Mouse (Mus musculus) myocyte (in vitro differentiated cells): ENCODE measurements around the gene Ptprm. TPM values are rescaled to one million over a fixed set of nuclear protein-coding genes. Genes with fewer than 3 reads are reported as not detected.

Experiments used
- H3K27me3 ChIP-seq: one replicate; pipeline ENCODE4 v1.6.1; 2011; ENCODE audit not compliant: control insufficient read depth, insufficient read depth, insufficient read length
- H3K36me3 ChIP-seq: one replicate; pipeline ENCODE4 v1.6.1; 2011; ENCODE audit not compliant: control insufficient read depth, insufficient read depth
- H3K4me2 ChIP-seq: one replicate; pipeline ENCODE4 v1.6.1; 2011; ENCODE audit warnings: low read depth, control low read depth
- H3K4me3 ChIP-seq: one replicate; pipeline ENCODE4 v1.5.1; 2011; ENCODE audit warnings: mild to moderate bottlenecking, control low read depth, moderate library complexity
- H3K79me2 ChIP-seq: one replicate; pipeline ENCODE4 v1.6.1; 2011; ENCODE audit not compliant: control insufficient read depth, insufficient read depth
- H3ac ChIP-seq: one replicate; pipeline ENCODE4 v1.6.1; 2011; ENCODE audit not compliant: control insufficient read depth, insufficient read length
- CEBPB ChIP-seq: IDR thresholded peaks from 2 replicates; pipeline ENCODE4 v1.6.1; 2011; ENCODE audit warnings: mild to moderate bottlenecking, moderate library complexity; ENCODE audit not compliant: poor library complexity, insufficient read depth, severe bottlenecking
- E2F4 ChIP-seq: IDR thresholded peaks from one replicate; pipeline ENCODE4 v1.6.1; 2011; ENCODE audit warnings: mild to moderate bottlenecking, control low read depth, moderate library complexity; ENCODE audit not compliant: insufficient read depth
- MAX ChIP-seq: IDR thresholded peaks from one replicate; pipeline ENCODE4 v1.6.1; 2011; ENCODE audit warnings: low read depth, mild to moderate bottlenecking, control low read depth
- MYOD1 ChIP-seq, 3 experiments: IDR thresholded peaks; one replicate each; pipeline ENCODE4 v1.6.1; 2011; ENCODE audit warnings: control low read depth in 2 of 3, low read depth in 2 of 3, mild to moderate bottlenecking in 2 of 3, moderate library complexity in 1 of 3; ENCODE audit not compliant: insufficient read length in 2 of 3, control insufficient read depth in 1 of 3
- MYOG ChIP-seq, 3 experiments: IDR thresholded peaks; one replicate each; pipeline ENCODE4 v1.6.1; 2011; ENCODE audit warnings: control low read depth in 2 of 3, low read depth in 2 of 3, mild to moderate bottlenecking in 2 of 3; ENCODE audit not compliant: insufficient read length in 2 of 3, control insufficient read depth in 1 of 3, insufficient read depth in 1 of 3
- POLR2A ChIP-seq: IDR thresholded peaks from one replicate; pipeline ENCODE4 v1.6.1; 2011; ENCODE audit warnings: low read depth, mild to moderate bottlenecking, control low read depth, moderate library complexity; ENCODE audit not compliant: insufficient read length
- POLR2AphosphoS2 ChIP-seq: IDR thresholded peaks from one replicate; pipeline ENCODE4 v1.6.1; 2011; ENCODE audit warnings: low read depth, control low read depth; ENCODE audit not compliant: insufficient read length
- REST ChIP-seq: IDR thresholded peaks from one replicate; pipeline ENCODE4 v1.6.1; 2011; ENCODE audit warnings: mild to moderate bottlenecking, control low read depth, moderate library complexity; ENCODE audit not compliant: insufficient read depth, insufficient read length
- SRF ChIP-seq: IDR thresholded peaks from one replicate; pipeline ENCODE4 v1.6.1; 2011; ENCODE audit warnings: low read depth; ENCODE audit not compliant: control insufficient read depth, insufficient read length
- TCF12 ChIP-seq: IDR thresholded peaks from one replicate; pipeline ENCODE4 v1.6.1; 2011; ENCODE audit warnings: mild to moderate bottlenecking, control low read depth; ENCODE audit not compliant: poor library complexity, insufficient read depth, severe bottlenecking
- TCF3 ChIP-seq: IDR thresholded peaks from one replicate; pipeline ENCODE4 v1.6.1; 2011; ENCODE audit warnings: low read depth, control low read depth; ENCODE audit not compliant: insufficient read length
- USF1 ChIP-seq: IDR thresholded peaks from one replicate; pipeline ENCODE4 v1.6.1; 2011; ENCODE audit warnings: low read depth, mild to moderate bottlenecking, control low read depth, moderate library complexity
- polyA plus RNA-seq: library from polyadenylated mRNA; unstranded; fragments of >200 nt; fragmentation: generic; extraction: Trizol; gene quantifications from one replicate; pipeline ENCODE4 v1.2.1, GENCODE M21; 2012; ENCODE audit warnings: missing spikeins

The Ptprm gene
- polyA plus RNA-seq, 1 experiment, result 6.5 TPM

DNA sequence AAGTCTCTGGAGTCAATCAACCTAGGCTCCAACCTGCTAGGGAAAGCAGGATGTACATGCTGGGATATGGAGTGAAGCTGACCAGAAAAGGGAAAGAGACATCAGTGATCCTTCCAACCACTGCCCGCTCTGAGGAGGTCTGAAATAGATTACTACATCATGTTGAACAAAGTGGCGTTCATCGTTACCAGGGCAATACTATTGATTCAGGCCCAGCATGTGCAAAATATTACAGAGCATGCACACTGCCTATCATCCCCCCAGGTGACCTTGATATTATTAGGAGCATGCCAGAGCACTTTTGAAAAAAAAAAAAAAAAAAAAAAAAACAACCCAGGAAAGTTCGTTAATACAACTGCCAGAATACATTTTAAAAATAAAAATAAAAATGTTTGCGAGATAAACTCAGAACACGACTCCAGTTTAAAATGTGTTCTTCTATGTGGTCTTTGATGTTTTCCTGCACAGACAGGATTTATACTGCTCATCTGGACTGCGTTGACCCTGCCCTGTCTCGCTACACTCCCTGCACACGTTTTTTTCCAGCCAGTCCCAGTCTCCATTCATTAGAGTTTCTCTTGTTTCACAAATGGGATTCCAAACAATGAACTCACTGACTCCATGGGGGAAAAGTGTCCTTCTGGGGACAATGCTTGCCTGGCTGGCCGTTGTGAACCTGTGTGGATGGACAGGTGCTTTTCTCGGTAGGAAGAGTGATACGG is 111.3 kb downstream of the Ptprm start:
- Histone ChIP-seq H3K27me3 (no peaks in the 10 kb centered on the region), H3ac (no peak overlapping the region), H3K79me2 (no peaks in the 10 kb centered on the region), H3K4me2 (no peak overlapping the region), H3K36me3 (no peaks in the 10 kb centered on the region), H3K4me3 (no peak overlapping the region)
- TF ChIP-seq CEBPB (no peak), USF1 (no peak), SRF (no peak), E2F4 (no peak), TCF12 (no peak), MAX (no peak), MYOD1 (IDR thresholded peaks at IDR 0.05; ENCODE audit: control insufficient read depth in 1 of 3, insufficient read length in 2 of 3, low read depth in 2 of 3) (no peak)

DNA sequence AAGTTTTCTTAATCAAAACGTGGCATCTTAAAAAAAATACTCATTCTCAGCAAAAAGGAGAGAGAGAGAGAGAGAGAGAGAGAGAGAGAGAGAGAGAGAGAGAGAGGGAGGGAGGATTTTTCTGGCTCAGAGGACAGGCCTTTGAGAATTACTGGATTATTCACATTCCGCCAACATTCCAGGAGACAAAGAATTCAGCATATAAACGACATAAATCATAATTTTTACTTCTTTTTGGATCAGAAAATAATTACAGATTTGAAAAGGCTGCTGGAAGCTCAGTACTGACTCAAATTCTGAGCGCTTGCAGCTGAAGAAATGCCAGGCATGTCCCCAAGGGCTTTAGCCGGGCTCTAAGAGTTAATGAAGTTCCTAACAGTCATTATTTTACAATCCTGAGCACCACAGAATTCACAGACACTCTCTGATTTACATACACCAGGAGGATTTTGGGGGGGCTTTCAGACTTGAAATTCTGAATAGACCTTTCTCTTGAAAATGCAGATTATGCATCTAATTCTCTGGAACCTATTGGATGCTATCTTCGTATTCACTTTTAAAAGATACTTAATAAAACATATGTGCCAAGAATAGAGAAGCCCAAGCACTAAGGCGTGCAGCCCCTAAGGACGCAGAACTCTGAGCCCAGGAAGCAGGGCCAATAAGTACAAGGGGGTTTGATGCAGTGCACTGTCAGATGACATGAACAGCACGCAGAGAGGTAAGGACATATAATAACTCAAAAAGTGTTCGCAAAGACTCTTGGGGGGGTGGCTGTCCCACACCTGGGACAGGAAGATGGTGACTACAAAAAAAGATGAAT is 112.1 kb downstream of the Ptprm start:
- Histone ChIP-seq H3K4me2 (no peak overlapping the region), H3K79me2 (no peaks in the 10 kb centered on the region), H3K27me3 (no peaks in the 10 kb centered on the region), H3ac (no peak overlapping the region), H3K4me3 (no peak overlapping the region), H3K36me3 (no peaks in the 10 kb centered on the region)
- TF ChIP-seq USF1 (no peak), TCF12 (no peak), TCF3 (no peak), MYOG (IDR thresholded peaks at IDR 0.05; ENCODE audit: control insufficient read depth in 1 of 3, insufficient read depth in 1 of 3, insufficient read length in 2 of 3, low read depth in 2 of 3) (no peak), REST (no peak), CEBPB (no peak), MAX (no peak), POLR2AphosphoS2 (no peak)

DNA sequence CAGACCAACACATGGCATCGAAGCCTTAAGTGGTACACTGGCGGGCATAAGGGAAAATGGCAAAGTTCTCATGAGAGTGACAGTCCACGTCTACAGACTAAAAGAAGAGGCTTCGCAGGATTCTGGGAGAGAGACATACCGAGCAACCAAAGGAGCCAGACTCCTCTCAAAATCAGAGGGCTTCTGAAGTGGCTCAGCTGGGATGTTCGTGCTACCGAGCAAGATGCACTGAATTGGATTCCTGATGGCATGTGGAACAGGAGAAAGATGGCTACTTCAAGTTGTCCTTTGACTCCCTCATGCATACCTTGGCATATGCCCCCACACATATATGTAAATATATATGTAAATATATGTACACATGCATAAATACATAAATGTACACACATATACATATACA is 115.4 kb downstream of the Ptprm start:
- no peak for TF ChIP-seq USF1
- TF ChIP-seq CEBPB, result no peak
- no peak for TF ChIP-seq MYOG (IDR thresholded peaks at IDR 0.05; ENCODE audit: control insufficient read depth in 1 of 3, insufficient read depth in 1 of 3, insufficient read length in 2 of 3, low read depth in 2 of 3)
- no peak for TF ChIP-seq POLR2AphosphoS2
- no peak for TF ChIP-seq MYOD1 (IDR thresholded peaks at IDR 0.05; ENCODE audit: control insufficient read depth in 1 of 3, insufficient read length in 2 of 3, low read depth in 2 of 3)
- no peak for TF ChIP-seq SRF
- TF ChIP-seq E2F4, result no peak
- TF ChIP-seq TCF3, result no peak
- TF ChIP-seq MAX, result no peak
- no peak for TF ChIP-seq REST
- TF ChIP-seq POLR2A, result no peak
- no peaks in the 10 kb centered on the region for H3K27me3 ChIP-seq

DNA sequence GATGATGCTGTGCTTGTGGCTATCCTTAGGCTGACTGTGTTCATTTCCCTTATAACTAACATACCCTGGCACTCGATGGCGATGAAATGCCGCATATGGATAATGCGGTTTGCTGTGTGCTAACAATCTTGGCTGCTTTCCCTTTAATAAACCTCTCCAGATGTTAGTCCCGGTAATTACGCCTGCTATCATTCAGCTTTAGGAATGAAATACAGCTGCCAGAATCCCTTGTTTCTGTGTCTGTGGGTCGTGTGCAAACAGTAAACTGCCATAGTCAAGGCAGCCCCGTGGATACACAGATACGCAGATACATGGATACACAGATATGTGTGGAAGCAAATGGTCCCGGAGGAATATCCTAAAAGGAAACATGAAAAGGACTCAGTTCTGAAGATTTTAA is 116.8 kb downstream of the Ptprm start:
- Histone ChIP-seq H3ac (no peak overlapping the region), H3K79me2 (no peaks in the 10 kb centered on the region), H3K4me3 (no peak overlapping the region), H3K4me2 (no peak overlapping the region), H3K27me3 (no peaks in the 10 kb centered on the region), H3K36me3 (no peaks in the 10 kb centered on the region)
- TF ChIP-seq TCF3 (no peak), MYOG (IDR thresholded peaks at IDR 0.05; ENCODE audit: control insufficient read depth in 1 of 3, insufficient read depth in 1 of 3, insufficient read length in 2 of 3, low read depth in 2 of 3) (no peak), SRF (no peak), CEBPB (no peak), TCF12 (no peak), MAX (no peak), MYOD1 (IDR thresholded peaks at IDR 0.05; ENCODE audit: control insufficient read depth in 1 of 3, insufficient read length in 2 of 3, low read depth in 2 of 3) (no peak), E2F4 (no peak), POLR2A (no peak), REST (no peak), POLR2AphosphoS2 (no peak), USF1 (no peak)

More for the DNA sequence above, 115.4 kb downstream of the Ptprm start:
- no peaks in the 10 kb centered on the region for H3K36me3 ChIP-seq
- no peak overlapping the region for H3K4me2 ChIP-seq
- no peaks in the 10 kb centered on the region for H3K79me2 ChIP-seq
- no peak overlapping the region for H3K4me3 ChIP-seq
- H3ac ChIP-seq, result no peak overlapping the region
